Mouse (Mus musculus) heart, postnatal 0 days (tissue): Measurements from ENCODE around the gene Wrap73.

Experiments
- CTCF ChIP-seq: IDR thresholded peaks from 2 replicates; pipeline ENCODE4 v1.5.1; 2016; ENCODE audit warnings: antibody characterized with exemption, control low read depth, low read depth
- EP300 ChIP-seq: IDR thresholded peaks from 2 replicates; pipeline ENCODE4 v1.6.1; 2016; ENCODE audit warnings: antibody characterized with exemption, low read depth

DNA sequence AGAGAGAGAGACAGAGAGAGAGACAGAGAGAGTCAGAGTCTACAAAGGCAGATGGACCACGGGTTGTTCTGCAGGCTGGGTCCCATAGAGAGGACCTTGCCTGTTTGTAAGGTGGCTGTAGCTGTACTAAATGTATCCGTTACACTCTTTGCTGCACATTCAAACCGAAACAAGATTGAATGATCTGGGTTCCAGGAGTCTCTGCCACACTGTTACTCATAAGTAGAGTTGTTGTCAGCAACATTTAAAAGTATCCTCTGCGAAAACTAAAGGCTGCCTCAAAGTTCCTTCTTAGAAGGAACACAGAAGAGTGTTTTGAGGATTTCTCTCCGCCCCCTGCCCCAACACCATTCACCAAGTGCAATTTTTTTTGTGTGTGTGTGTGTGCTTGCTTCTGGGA is 5.0 kb upstream of the Wrap73 start:
- TF ChIP-seq CTCF (no peak), EP300 (no peak)
